Mouse (Mus musculus): ENCODE measurements at regions not wholly inside any gene's neighbourhood (a gene's known extent, or its start where the extent isn't known, plus 50 kb on each side); places are given as distances from the start of the nearest gene placed in this dataset.

GRCm38 (mm10) chr13:52061454-52061853, 215.0 kb downstream of the Gadd45g start:
- H3K4me3 ChIP-seq (ENCODE audit: extremely low read depth, insufficient read depth, insufficient read length), result no peak overlapping the region
- no peak for TF ChIP-seq CTCF (IDR thresholded peaks at IDR 0.05; ENCODE audit: extremely low read depth, insufficient read depth, insufficient read length, insufficient replicate concordance)
- TF ChIP-seq POLR2A (IDR thresholded peaks at IDR 0.05; ENCODE audit: low read depth, low read length), result no peak
- DNase-seq (ENCODE audit: low read depth in 1 of 2, low spot score in 2 of 2), result no peak
- no peaks in the 10 kb centered on the region for H3K36me3 ChIP-seq (ENCODE audit: control insufficient read depth, insufficient read depth, low read length)
- H3K27me3 ChIP-seq (ENCODE audit: control insufficient read depth, insufficient read depth, low read length), result no peaks in the 10 kb centered on the region
- peaks cover 12% of the 10 kb centered on the region; the same call in 1 of the 2 replicates for H3K4me1 ChIP-seq (ENCODE audit: control insufficient read depth, insufficient read depth, insufficient read length)
- no peak overlapping the region for H3K27ac ChIP-seq (ENCODE audit: insufficient read depth, low read length)

GRCm38 (mm10) chr13:52061881-52062280, 215.4 kb downstream of the Gadd45g start:
- Histone ChIP-seq H3K4me3 (ENCODE audit: extremely low read depth, insufficient read depth, insufficient read length) (no peak overlapping the region), H3K27ac (ENCODE audit: insufficient read depth, low read length) (no peak overlapping the region), H3K36me3 (ENCODE audit: control insufficient read depth, insufficient read depth, low read length) (no peaks in the 10 kb centered on the region), H3K27me3 (ENCODE audit: control insufficient read depth, insufficient read depth, low read length) (no peaks in the 10 kb centered on the region), H3K4me1 (ENCODE audit: control insufficient read depth, insufficient read depth, insufficient read length) (peaks cover 12% of the 10 kb centered on the region; the same call in 1 of the 2 replicates)
- 52% methylated on average over 4 of the region's 4 CpGs for WGBS
- TF ChIP-seq POLR2A (IDR thresholded peaks at IDR 0.05; ENCODE audit: low read depth, low read length) (no peak), CTCF (IDR thresholded peaks at IDR 0.05; ENCODE audit: extremely low read depth, insufficient read depth, insufficient read length, insufficient replicate concordance) (no peak)
- DNase-seq (ENCODE audit: low read depth in 1 of 2, low spot score in 2 of 2), result no peak

- Histone ChIP-seq H3K36me3 (ENCODE audit: control insufficient read depth, insufficient read depth, low read length) (no peaks in the 10 kb centered on the region), H3K4me3 (ENCODE audit: extremely low read depth, insufficient read depth, insufficient read length) (no peak overlapping the region), H3K27ac (ENCODE audit: insufficient read depth, low read length) (no peak overlapping the region), H3K27me3 (ENCODE audit: control insufficient read depth, insufficient read depth, low read length) (no peaks in the 10 kb centered on the region), H3K4me1 (ENCODE audit: control insufficient read depth, insufficient read depth, insufficient read length) (peaks cover 13% of the 10 kb centered on the region; the same call in 1 of the 2 replicates)
- DNase-seq (ENCODE audit: low read depth in 1 of 2, low spot score in 2 of 2), result no peak
- no peak for TF ChIP-seq POLR2A (IDR thresholded peaks at IDR 0.05; ENCODE audit: low read depth, low read length)
- no peak for TF ChIP-seq CTCF (IDR thresholded peaks at IDR 0.05; ENCODE audit: extremely low read depth, insufficient read depth, insufficient read length, insufficient replicate concordance)
- WGBS, result 81% methylated on average over 1 of the region's 1 CpGs
Observed at GRCm38 (mm10) chr13:52062576-52062975, 216.1 kb downstream of the Gadd45g start.

DNA sequence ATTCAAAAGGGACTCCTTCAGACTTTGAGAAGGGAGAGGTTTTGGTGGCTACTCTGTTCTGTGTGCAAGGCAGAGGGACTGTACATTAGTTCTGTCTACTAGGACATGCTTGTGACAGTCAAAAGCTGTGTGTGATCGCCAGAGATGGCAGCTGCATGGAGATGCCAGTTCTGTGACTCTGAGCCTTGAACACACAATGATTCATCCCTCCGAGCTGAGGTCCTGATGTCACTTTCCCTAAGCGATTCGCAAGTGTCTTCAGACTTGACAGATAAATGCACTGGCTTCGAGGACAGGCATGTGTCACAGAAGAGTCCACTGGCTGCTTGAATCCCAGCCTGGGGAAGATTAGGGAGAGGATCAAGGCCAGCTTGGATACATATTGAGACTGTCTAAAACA, 218.8 kb downstream of the Gadd45g start:
- DNase-seq (ENCODE audit: low read depth in 1 of 2, low spot score in 2 of 2), result no peak
- Histone ChIP-seq H3K27me3 (ENCODE audit: control insufficient read depth, insufficient read depth, low read length) (no peaks in the 10 kb centered on the region), H3K4me1 (ENCODE audit: control insufficient read depth, insufficient read depth, insufficient read length) (peaks cover 32% of the 10 kb centered on the region; the same call in 1 of the 2 replicates), H3K27ac (ENCODE audit: insufficient read depth, low read length) (no peak overlapping the region), H3K4me3 (ENCODE audit: extremely low read depth, insufficient read depth, insufficient read length) (no peak overlapping the region), H3K36me3 (ENCODE audit: control insufficient read depth, insufficient read depth, low read length) (no peaks in the 10 kb centered on the region)
- TF ChIP-seq POLR2A (IDR thresholded peaks at IDR 0.05; ENCODE audit: low read depth, low read length) (no peak), CTCF (IDR thresholded peaks at IDR 0.05; ENCODE audit: extremely low read depth, insufficient read depth, insufficient read length, insufficient replicate concordance) (no peak)
- 88% methylated on average over 5 of the region's 5 CpGs for WGBS

DNA sequence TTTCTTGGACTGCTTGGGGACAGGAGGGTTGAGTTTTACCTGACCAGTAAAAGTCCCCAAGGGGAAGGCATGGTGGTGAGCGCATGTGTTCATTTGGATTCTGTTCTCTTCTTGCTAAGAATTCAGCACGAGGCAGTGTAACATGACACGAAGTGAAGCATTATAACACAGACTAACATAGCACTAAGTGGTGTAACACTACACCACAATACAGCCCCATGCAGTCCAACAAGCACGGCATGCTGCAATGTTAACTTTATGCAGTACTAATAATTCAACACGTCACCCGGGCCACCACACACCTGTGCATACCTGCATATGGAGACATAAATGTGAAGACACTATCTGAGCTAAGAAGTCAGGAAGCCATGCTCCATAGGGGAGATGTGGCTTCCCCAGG, 219.2 kb downstream of the Gadd45g start:
- 93% methylated on average over 6 of the region's 6 CpGs for WGBS

DNA sequence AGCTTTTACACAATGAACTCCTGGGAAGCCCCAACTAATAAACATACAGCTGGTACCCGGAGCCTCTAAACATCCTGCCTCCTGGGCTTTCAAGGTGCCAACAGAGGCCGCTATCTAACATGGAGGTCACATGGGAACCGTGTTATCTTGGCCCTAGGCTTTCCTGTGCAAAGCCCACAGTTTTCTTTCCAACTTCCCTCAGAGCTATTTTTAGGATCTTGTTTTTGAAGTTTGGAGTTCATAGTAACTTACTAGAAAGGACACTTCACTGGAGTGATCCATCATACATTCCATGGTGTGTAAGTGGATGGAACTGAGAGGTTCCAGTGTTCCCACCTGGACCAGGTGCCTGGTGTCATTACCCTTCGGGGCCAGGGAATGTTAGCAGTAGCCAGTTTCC, 220.6 kb downstream of the Gadd45g start:
- H3K4me1 ChIP-seq (ENCODE audit: control insufficient read depth, insufficient read depth, insufficient read length), result peaks cover 31% of the 10 kb centered on the region; the same call in 1 of the 2 replicates
- TF ChIP-seq POLR2A (IDR thresholded peaks at IDR 0.05; ENCODE audit: low read depth, low read length) (no peak), CTCF (IDR thresholded peaks at IDR 0.05; ENCODE audit: extremely low read depth, insufficient read depth, insufficient read length, insufficient replicate concordance) (no peak)
- no peak overlapping the region for H3K27ac ChIP-seq (ENCODE audit: insufficient read depth, low read length)
- WGBS, result 58% methylated on average over 4 of the region's 4 CpGs
- no peaks in the 10 kb centered on the region for H3K27me3 ChIP-seq (ENCODE audit: control insufficient read depth, insufficient read depth, low read length)
- no peak overlapping the region for H3K4me3 ChIP-seq (ENCODE audit: extremely low read depth, insufficient read depth, insufficient read length)
- H3K36me3 ChIP-seq (ENCODE audit: control insufficient read depth, insufficient read depth, low read length), result no peaks in the 10 kb centered on the region
- no peak for DNase-seq (ENCODE audit: low read depth in 1 of 2, low spot score in 2 of 2)

More for the DNA sequence above, 219.2 kb downstream of the Gadd45g start:
- Histone ChIP-seq H3K27me3 (ENCODE audit: control insufficient read depth, insufficient read depth, low read length) (no peaks in the 10 kb centered on the region), H3K4me1 (ENCODE audit: control insufficient read depth, insufficient read depth, insufficient read length) (peaks cover 36% of the 10 kb centered on the region; the same call in 1 of the 2 replicates), H3K36me3 (ENCODE audit: control insufficient read depth, insufficient read depth, low read length) (no peaks in the 10 kb centered on the region), H3K4me3 (ENCODE audit: extremely low read depth, insufficient read depth, insufficient read length) (no peak overlapping the region), H3K27ac (ENCODE audit: insufficient read depth, low read length) (no peak overlapping the region)
- no peak for DNase-seq (ENCODE audit: low read depth in 1 of 2, low spot score in 2 of 2)
- TF ChIP-seq POLR2A (IDR thresholded peaks at IDR 0.05; ENCODE audit: low read depth, low read length) (no peak), CTCF (IDR thresholded peaks at IDR 0.05; ENCODE audit: extremely low read depth, insufficient read depth, insufficient read length, insufficient replicate concordance) (no peak)

DNA sequence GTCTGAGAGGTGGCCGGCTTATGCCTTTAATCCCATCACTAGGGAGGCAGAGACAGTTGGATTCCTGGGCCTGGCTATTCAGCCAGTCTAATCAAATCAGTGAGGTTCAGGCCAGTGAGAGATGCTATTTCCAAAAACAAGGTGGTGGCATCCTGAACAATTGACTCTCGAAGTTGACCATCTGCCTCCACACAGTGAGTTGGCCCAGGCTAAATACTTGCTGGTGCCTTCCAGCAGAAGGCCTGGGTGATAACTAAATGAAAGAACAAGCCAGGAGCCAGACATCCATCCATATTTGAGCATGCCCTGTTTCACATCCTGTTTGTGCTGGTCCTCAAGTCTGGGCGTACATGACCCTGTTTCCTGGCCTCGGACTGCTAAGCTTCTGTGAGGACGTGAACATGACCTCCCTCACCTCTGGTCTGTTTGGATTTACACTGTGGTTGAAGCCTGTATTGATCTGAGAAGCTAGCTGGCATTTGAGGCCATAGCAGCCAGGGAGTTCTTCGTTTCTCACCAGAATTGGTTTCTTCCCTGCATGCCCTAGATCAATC, 222.5 kb downstream of the Gadd45g start:
- DNase-seq (ENCODE audit: low read depth in 1 of 2, low spot score in 2 of 2), result no peak
- Histone ChIP-seq H3K27me3 (ENCODE audit: control insufficient read depth, insufficient read depth, low read length) (no peaks in the 10 kb centered on the region), H3K27ac (ENCODE audit: insufficient read depth, low read length) (no peak overlapping the region), H3K4me3 (ENCODE audit: extremely low read depth, insufficient read depth, insufficient read length) (no peak overlapping the region), H3K4me1 (ENCODE audit: control insufficient read depth, insufficient read depth, insufficient read length) (peaks cover 27% of the 10 kb centered on the region; the same call in 1 of the 2 replicates), H3K36me3 (ENCODE audit: control insufficient read depth, insufficient read depth, low read length) (no peaks in the 10 kb centered on the region)
- WGBS, result 52% methylated on average over 6 of the region's 6 CpGs
- TF ChIP-seq POLR2A (IDR thresholded peaks at IDR 0.05; ENCODE audit: low read depth, low read length) (no peak), CTCF (IDR thresholded peaks at IDR 0.05; ENCODE audit: extremely low read depth, insufficient read depth, insufficient read length, insufficient replicate concordance) (no peak)

Data from spleen, adult 2 months (tissue).